Mouse (Mus musculus) urinary bladder, adult 2 months (tissue): ENCODE data around the gene Scly. TPM values are rescaled to one million over a fixed set of nuclear protein-coding genes. Genes with fewer than 3 reads are reported as not detected.

ENCODE experiments used
- DNase-seq: peaks from one replicate; pipeline ENCODE4 v3.0.0; 2022; ENCODE audit warnings: low spot score
- polyA plus RNA-seq: library from polyadenylated mRNA; depleted of rRNA; stranded (reverse); fragments of >200 nt; gene quantifications from 2 replicates; pipeline ENCODE4 v1.2.3, GENCODE M21; 2012; rRNA removed

Scly gene
- polyA plus RNA-seq, 1 experiment = 21.1 TPM

GRCm38 (mm10) chr1:91362113-91362512 is 64.0 kb downstream of the Scly start:
- no peak for DNase-seq

DNA sequence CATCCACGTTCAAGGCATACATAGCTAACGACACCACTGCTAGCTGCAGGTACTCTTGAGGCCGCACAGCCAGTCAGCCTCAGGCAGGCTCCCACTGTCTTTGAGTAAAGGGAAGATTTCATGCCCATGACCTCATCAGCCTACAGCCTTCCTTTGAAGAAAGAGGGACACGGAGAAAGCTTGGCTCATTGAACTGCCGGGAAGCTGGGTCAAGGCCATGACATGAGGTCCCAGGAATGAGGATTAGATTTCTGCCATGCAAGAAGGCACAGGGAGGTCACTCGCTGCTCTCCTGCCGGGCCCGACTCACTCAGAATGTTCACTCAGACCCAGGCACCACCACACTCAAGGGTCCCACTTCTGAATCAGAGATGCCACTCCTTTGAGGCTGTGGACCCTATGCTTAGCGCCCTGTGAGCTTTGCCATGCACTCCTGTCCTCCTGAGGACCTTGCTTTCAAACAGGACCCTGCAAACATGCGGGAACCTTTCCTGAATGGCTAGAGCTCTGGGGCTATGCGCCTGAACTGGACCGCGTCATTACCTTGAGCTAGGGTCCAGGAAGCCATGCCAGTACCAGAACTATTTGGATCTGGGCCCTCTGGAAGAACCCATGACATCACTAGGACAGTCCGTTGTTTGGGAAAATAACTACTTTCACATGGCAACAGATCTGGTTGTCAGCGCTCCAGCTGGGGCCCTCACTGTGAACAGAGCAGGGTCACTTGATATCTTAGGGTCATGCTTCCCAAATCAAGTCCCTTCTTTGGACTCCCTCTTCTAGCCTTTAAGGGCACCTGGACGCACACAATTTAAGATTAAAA is 66.9 kb downstream of the Scly start:
- no peak for DNase-seq

- no peak for DNase-seq
Observed at GRCm38 (mm10) chr1:91365816-91366214, 67.7 kb downstream of the Scly start.

GRCm38 (mm10) chr1:91366215-91367108 is 68.3 kb downstream of the Scly start, which contains the start of gene Erfe:
Gene Erfe (plus strand): TSS chr1:91366430.
- peak; percentile 70 for DNase-seq

DNA sequence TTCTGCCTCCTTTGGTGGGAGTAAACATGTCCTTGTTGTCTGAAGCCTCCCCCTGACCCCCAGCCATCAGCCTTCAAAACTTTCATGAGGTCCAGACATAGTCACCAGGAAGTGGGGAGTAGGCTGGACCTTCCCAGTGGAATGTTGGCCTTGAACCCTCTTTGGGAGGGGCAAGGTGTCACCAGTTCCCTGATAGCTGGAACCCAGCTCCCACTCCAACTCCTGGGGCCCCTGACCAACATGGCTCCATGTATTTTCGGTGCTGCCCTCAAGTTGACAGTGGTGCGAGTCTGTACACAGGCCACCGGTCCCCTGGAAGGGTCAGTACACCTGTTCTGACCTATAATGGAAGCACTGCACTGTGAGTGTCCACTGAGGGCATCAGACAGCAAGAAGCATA is 69.2 kb downstream of the Scly start:
- DNase-seq = no peak

DNA sequence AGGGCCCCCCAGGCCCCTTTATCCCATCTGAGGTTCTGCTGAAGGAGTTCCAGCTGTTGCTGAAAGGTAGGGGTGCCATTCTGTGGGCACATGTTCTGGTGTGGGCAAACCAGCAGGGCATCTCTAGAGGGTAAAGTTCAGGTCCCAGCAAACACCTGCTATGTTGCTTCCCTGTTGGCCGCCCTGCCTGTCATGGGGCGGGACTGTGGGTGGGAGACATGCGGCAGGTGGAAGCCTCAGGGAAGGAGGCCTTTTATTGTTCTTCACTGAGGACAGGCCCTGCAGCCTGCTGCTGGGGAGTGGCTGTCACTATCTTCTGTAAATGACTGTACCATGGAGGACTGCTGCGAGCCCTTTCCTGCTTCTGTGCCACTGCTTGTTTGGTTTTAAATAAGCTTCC is 71.3 kb downstream of the Scly start:
- no peak for DNase-seq

- no peak for DNase-seq
Observed at GRCm38 (mm10) chr1:91370055-91370454, 71.9 kb downstream of the Scly start.

Other genes with a start within 250 kb of the Scly start
- 0.04 and 0.12 TPM in 2 replicates for gene Rbm44, start 153.2 kb upstream of the Scly start, polyA plus RNA-seq
- gene Ramp1, start 118.5 kb upstream of the Scly start, polyA plus RNA-seq = 5.2 and 6.4 TPM in 2 replicates
- 54.3 and 68.9 TPM in 2 replicates for gene Ube2f, start 48.0 kb upstream of the Scly start, polyA plus RNA-seq
- gene Espnl, start 23.7 kb downstream of the Scly start, polyA plus RNA-seq = 0.03 and 0.04 TPM in 2 replicates
- gene Klhl30, start 52.7 kb downstream of the Scly start, polyA plus RNA-seq = 3.4 and 3.8 TPM in 2 replicates
- gene Erfe, start 68.1 kb downstream of the Scly start, polyA plus RNA-seq = 0.08 and 0.18 TPM in 2 replicates
- 80.1 and 82.9 TPM in 2 replicates for gene Ilkap, start 100.5 kb downstream of the Scly start, polyA plus RNA-seq
- gene Hes6, start 115.7 kb downstream of the Scly start, polyA plus RNA-seq = 24.5 and 29.0 TPM in 2 replicates
- gene Per2, start 161.0 kb downstream of the Scly start, polyA plus RNA-seq = 32.2 and 32.9 TPM in 2 replicates
- 11.7 and 12.0 TPM in 2 replicates for gene Traf3ip1, start 196.3 kb downstream of the Scly start, polyA plus RNA-seq
- 10.6 and 11.3 TPM in 2 replicates for gene Asb1, start 242.2 kb downstream of the Scly start, polyA plus RNA-seq